Mouse (Mus musculus) midbrain, embryonic 13.5 days (tissue): ENCODE measurements at regions not wholly inside any gene's neighbourhood (a gene's known extent, or its start where the extent isn't known, plus 50 kb on each side); places are given as distances from the start of the nearest gene placed in this dataset.
A peak's percentile ranks its signal among the peaks of the same experiment; 100 is the strongest.
"Not testable (repeated sequence)": the region's sequence is repeated elsewhere in the genome, so short reads cannot be mapped to it uniquely, and the experiment has no call there.

Experiments
- ATAC-seq: fragments of 200-750 bp; cut with Nextera tagmentation; 2 replicates; pipeline ENCODE4 v1.8.0; 2017; ENCODE audit warnings: mild to moderate bottlenecking, moderate TSS enrichment, moderate library complexity
- H3K27ac ChIP-seq: fragments of 300-500 bp; sonication (generic); 2 replicates; pipeline ENCODE4 v1.5.1; 2015; ENCODE audit warnings: inconsistent platforms, mild to moderate bottlenecking, moderate library complexity
- H3K27me3 ChIP-seq: fragments of 300-500 bp; sonication (generic); 2 replicates; pipeline ENCODE4 v1.6.1; 2015; ENCODE audit warnings: mild to moderate bottlenecking, inconsistent platforms
- H3K36me3 ChIP-seq: fragments of 300-500 bp; sonication (generic); 2 replicates; pipeline ENCODE4 v1.6.1; 2015; ENCODE audit warnings: mild to moderate bottlenecking, inconsistent platforms
- H3K4me1 ChIP-seq: fragments of 300-500 bp; sonication (generic); replicated peaks from 2 replicates; pipeline ENCODE4 v1.6.1; 2015; ENCODE audit warnings: inconsistent platforms
- H3K4me2 ChIP-seq: fragments of 300-500 bp; sonication (generic); replicated peaks from 2 replicates; pipeline ENCODE4 v1.6.1; 2015; ENCODE audit warnings: moderate library complexity, mild to moderate bottlenecking, inconsistent platforms
- H3K4me3 ChIP-seq: fragments of 300-500 bp; sonication (generic); replicated peaks from 2 replicates; pipeline ENCODE4 v1.5.1; 2015; ENCODE audit warnings: mild to moderate bottlenecking, inconsistent platforms
- H3K9ac ChIP-seq: fragments of 300-500 bp; sonication (generic); replicated peaks from 2 replicates; pipeline ENCODE4 v1.6.1; 2015; ENCODE audit warnings: mild to moderate bottlenecking, inconsistent platforms
- H3K9me3 ChIP-seq: fragments of 300-500 bp; sonication (generic); 2 replicates; pipeline ENCODE4 v1.6.1; 2016; ENCODE audit warnings: mild to moderate bottlenecking, inconsistent platforms
- WGBS: fragments of 180-500 bp; shearing (Covaris S2); methylation state at CpG from one replicate; pipeline ENCODE4 v1.1.7; 2015; 5-methylcytosine and 5-hydroxymethylcytosine counted together

GRCm38 (mm10) chr13:97468874-97469593 is 228.1 kb downstream of the Enc1 start:
- H3K9ac ChIP-seq = no peak overlapping the region
- peak; percentile 74 for ATAC-seq
- WGBS = 64% methylated on average over 10 of the region's 10 CpGs
- no peaks in the 10 kb centered on the region for H3K36me3 ChIP-seq
- no peak overlapping the region for H3K4me3 ChIP-seq
- H3K27me3 ChIP-seq = no peaks in the 10 kb centered on the region
- peak overlapping the region; percentile 53; the same call in 1 of the 2 replicates for H3K27ac ChIP-seq
- H3K4me1 ChIP-seq = peaks cover 20% of the 10 kb centered on the region
- H3K9me3 ChIP-seq = no peaks in the 10 kb centered on the region
- no peak overlapping the region for H3K4me2 ChIP-seq

GRCm38 (mm10) chr13:97466585-97466984 is 225.7 kb downstream of the Enc1 start:
- H3K4me2 ChIP-seq, H3K9ac ChIP-seq, H3K4me3 ChIP-seq, H3K9me3 ChIP-seq, H3K36me3 ChIP-seq, ATAC-seq, H3K27ac ChIP-seq, H3K27me3 ChIP-seq: not testable (repeated sequence)
- 78% methylated on average over 1 of the region's 1 CpGs for WGBS
- peaks cover 20% of the 10 kb centered on the region for H3K4me1 ChIP-seq

GRCm38 (mm10) chr13:97463798-97464197 is 222.9 kb downstream of the Enc1 start:
- no peak overlapping the region for H3K4me3 ChIP-seq
- no peaks in the 10 kb centered on the region for H3K36me3 ChIP-seq
- H3K9me3 ChIP-seq = no peaks in the 10 kb centered on the region
- no peak overlapping the region for H3K9ac ChIP-seq
- H3K4me1 ChIP-seq = peaks cover 2% of the 10 kb centered on the region
- WGBS = 91% methylated on average over 8 of the region's 8 CpGs
- no peaks in the 10 kb centered on the region for H3K27me3 ChIP-seq
- ATAC-seq = no peak
- H3K27ac ChIP-seq = no peak overlapping the region
- H3K4me2 ChIP-seq = no peak overlapping the region

- Histone ChIP-seq H3K36me3 (no peaks in the 10 kb centered on the region), H3K4me1 (no peaks in the 10 kb centered on the region), H3K9me3 (no peaks in the 10 kb centered on the region), H3K9ac (no peak overlapping the region), H3K4me3 (no peak overlapping the region), H3K4me2 (no peak overlapping the region), H3K27me3 (no peaks in the 10 kb centered on the region), H3K27ac (no peak overlapping the region)
- no peak for ATAC-seq
- WGBS = 91% methylated on average over 2 of the region's 2 CpGs
Observed at GRCm38 (mm10) chr13:97462884-97463235, 222.0 kb downstream of the Enc1 start.

GRCm38 (mm10) chr13:97462110-97462883 is 221.4 kb downstream of the Enc1 start:
- no peak overlapping the region for H3K4me3 ChIP-seq
- no peak overlapping the region for H3K27ac ChIP-seq
- H3K27me3 ChIP-seq = no peaks in the 10 kb centered on the region
- H3K9ac ChIP-seq = no peak overlapping the region
- no peak for ATAC-seq
- H3K36me3 ChIP-seq = no peaks in the 10 kb centered on the region
- H3K4me1 ChIP-seq = no peaks in the 10 kb centered on the region
- WGBS = 85% methylated on average over 13 of the region's 13 CpGs
- no peaks in the 10 kb centered on the region for H3K9me3 ChIP-seq
- H3K4me2 ChIP-seq = no peak overlapping the region

GRCm38 (mm10) chr13:97461207-97461606 is 220.3 kb downstream of the Enc1 start:
- ATAC-seq = no peak
- 90% methylated on average over 4 of the region's 4 CpGs for WGBS
- no peaks in the 10 kb centered on the region for H3K36me3 ChIP-seq

GRCm38 (mm10) chr13:97459106-97459505 is 218.2 kb downstream of the Enc1 start:
- Histone ChIP-seq H3K27ac (no peak overlapping the region), H3K4me2 (no peak overlapping the region), H3K27me3 (no peaks in the 10 kb centered on the region), H3K36me3 (no peaks in the 10 kb centered on the region), H3K4me3 (no peak overlapping the region), H3K9me3 (no peaks in the 10 kb centered on the region), H3K4me1 (no peaks in the 10 kb centered on the region), H3K9ac (no peak overlapping the region)
- ATAC-seq = no peak
- WGBS = 95% methylated on average over 7 of the region's 7 CpGs

More at GRCm38 (mm10) chr13:97461207-97461606, 220.3 kb downstream of the Enc1 start:
- H3K4me2 ChIP-seq = no peak overlapping the region
- H3K4me1 ChIP-seq = no peaks in the 10 kb centered on the region
- no peak overlapping the region for H3K27ac ChIP-seq
- no peaks in the 10 kb centered on the region for H3K9me3 ChIP-seq
- H3K4me3 ChIP-seq = no peak overlapping the region
- no peak overlapping the region for H3K9ac ChIP-seq
- no peaks in the 10 kb centered on the region for H3K27me3 ChIP-seq

GRCm38 (mm10) chr13:97455961-97456360 is 215.1 kb downstream of the Enc1 start:
- WGBS = 36% methylated on average over 6 of the region's 6 CpGs
- no peaks in the 10 kb centered on the region for H3K27me3 ChIP-seq
- ATAC-seq = no peak
- no peaks in the 10 kb centered on the region for H3K9me3 ChIP-seq
- H3K36me3 ChIP-seq = no peaks in the 10 kb centered on the region
- no peak overlapping the region for H3K4me3 ChIP-seq
- 0 out of 2 replicates have a peak overlapping the region, but pooled peaks have one; percentile 53 for H3K27ac ChIP-seq
- peaks cover 9% of the 10 kb centered on the region for H3K4me1 ChIP-seq
- no peak overlapping the region for H3K4me2 ChIP-seq
- H3K9ac ChIP-seq = no peak overlapping the region

- Histone ChIP-seq H3K27me3 (no peaks in the 10 kb centered on the region), H3K4me2 (no peak overlapping the region), H3K9me3 (no peaks in the 10 kb centered on the region), H3K9ac (no peak overlapping the region), H3K4me3 (no peak overlapping the region), H3K4me1 (peaks cover 12% of the 10 kb centered on the region), H3K36me3 (no peaks in the 10 kb centered on the region), H3K27ac (no peak overlapping the region)
- no peak for ATAC-seq
- 71% methylated on average over 8 of the region's 8 CpGs for WGBS
Observed at GRCm38 (mm10) chr13:97454715-97455114, 213.8 kb downstream of the Enc1 start.

GRCm38 (mm10) chr13:97453469-97453868 is 212.6 kb downstream of the Enc1 start:
- ATAC-seq = no peak
- Histone ChIP-seq H3K9ac (no peak overlapping the region), H3K9me3 (no peaks in the 10 kb centered on the region), H3K36me3 (no peaks in the 10 kb centered on the region), H3K4me1 (peaks cover 12% of the 10 kb centered on the region), H3K27ac (no peak overlapping the region), H3K4me3 (no peak overlapping the region), H3K27me3 (no peaks in the 10 kb centered on the region), H3K4me2 (no peak overlapping the region)
- 73% methylated on average over 6 of the region's 6 CpGs for WGBS

- 32% methylated on average over 5 of the region's 5 CpGs for WGBS
Observed at GRCm38 (mm10) chr13:97453090-97453430, 212.2 kb downstream of the Enc1 start.

GRCm38 (mm10) chr13:97452386-97453089 is 211.6 kb downstream of the Enc1 start:
- Histone ChIP-seq H3K27ac (no peak overlapping the region), H3K27me3 (no peaks in the 10 kb centered on the region), H3K4me3 (no peak overlapping the region), H3K9me3 (no peaks in the 10 kb centered on the region), H3K9ac (no peak overlapping the region), H3K36me3 (no peaks in the 10 kb centered on the region), H3K4me1 (peaks cover 12% of the 10 kb centered on the region), H3K4me2 (no peak overlapping the region)
- WGBS = 53% methylated on average over 11 of the region's 11 CpGs
- ATAC-seq = no peak

More at GRCm38 (mm10) chr13:97453090-97453430, 212.2 kb downstream of the Enc1 start:
- Histone ChIP-seq H3K36me3 (no peaks in the 10 kb centered on the region), H3K4me2 (no peak overlapping the region), H3K9ac (no peak overlapping the region), H3K27me3 (no peaks in the 10 kb centered on the region), H3K27ac (no peak overlapping the region), H3K9me3 (no peaks in the 10 kb centered on the region), H3K4me1 (peaks cover 12% of the 10 kb centered on the region), H3K4me3 (no peak overlapping the region)
- no peak for ATAC-seq
